Mouse (Mus musculus) ES-Bruce4 (cell line): Measurements from ENCODE around the gene Iqschfp. TPM values are rescaled to one million over a fixed set of nuclear protein-coding genes. Genes with fewer than 3 reads are reported as not detected.

ENCODE experiments used
- H3K27ac ChIP-seq: 2 replicates; pipeline ENCODE4 v1.5.1; 2012; ENCODE audit warnings: low read length, inconsistent platforms; ENCODE audit not compliant: insufficient read depth
- H3K27me3 ChIP-seq: 2 replicates; pipeline ENCODE4 v1.6.1; 2012; ENCODE audit warnings: mild to moderate bottlenecking, low read length, inconsistent platforms; ENCODE audit not compliant: control insufficient read depth, poor library complexity, insufficient read depth, severe bottlenecking
- H3K36me3 ChIP-seq: 2 replicates; pipeline ENCODE4 v1.6.1; 2012; ENCODE audit warnings: inconsistent platforms, mild to moderate bottlenecking, low read length, moderate library complexity; ENCODE audit not compliant: control insufficient read depth, poor library complexity, insufficient read depth, severe bottlenecking
- H3K4me1 ChIP-seq: one replicate; pipeline ENCODE4 v1.8.1; 2011; ENCODE audit warnings: low read length; ENCODE audit not compliant: control insufficient read depth, insufficient read depth
- H3K4me3 ChIP-seq: 2 replicates; pipeline ENCODE4 v1.5.1; 2011; ENCODE audit warnings: low read depth, mild to moderate bottlenecking, low read length
- H3K9ac ChIP-seq: 2 replicates; pipeline ENCODE4 v1.6.1; 2012; ENCODE audit warnings: low read depth, mild to moderate bottlenecking, inconsistent platforms; ENCODE audit not compliant: poor library complexity, severe bottlenecking
- H3K9me3 ChIP-seq: replicated peaks from 2 replicates; pipeline ENCODE4 v1.6.1; 2012; ENCODE audit warnings: mild to moderate bottlenecking, low read length, inconsistent platforms; ENCODE audit not compliant: control insufficient read depth, poor library complexity, insufficient read depth, severe bottlenecking
- CTCF ChIP-seq: IDR thresholded peaks from one replicate; pipeline ENCODE4 v1.8.1; 2011; ENCODE audit warnings: low read depth, low read length
- EP300 ChIP-seq: IDR thresholded peaks from 2 replicates; pipeline ENCODE4 v1.6.1; 2011; ENCODE audit warnings: low read depth, low read length; ENCODE audit not compliant: insufficient read depth
- POLR2A ChIP-seq: IDR thresholded peaks from one replicate; pipeline ENCODE4 v1.8.1; 2011; ENCODE audit warnings: low read length; ENCODE audit not compliant: insufficient read depth
- polyA plus RNA-seq: library from polyadenylated mRNA; stranded (reverse); fragments of >200 nt; gene quantifications from 2 replicates; pipeline ENCODE4 v1.2.4, GENCODE M21; 2011; ENCODE audit warnings: low read depth; ENCODE audit not compliant: missing spikeins, insufficient read depth, insufficient read length

Gene Iqschfp
- polyA plus RNA-seq, 1 experiment = not detected

DNA sequence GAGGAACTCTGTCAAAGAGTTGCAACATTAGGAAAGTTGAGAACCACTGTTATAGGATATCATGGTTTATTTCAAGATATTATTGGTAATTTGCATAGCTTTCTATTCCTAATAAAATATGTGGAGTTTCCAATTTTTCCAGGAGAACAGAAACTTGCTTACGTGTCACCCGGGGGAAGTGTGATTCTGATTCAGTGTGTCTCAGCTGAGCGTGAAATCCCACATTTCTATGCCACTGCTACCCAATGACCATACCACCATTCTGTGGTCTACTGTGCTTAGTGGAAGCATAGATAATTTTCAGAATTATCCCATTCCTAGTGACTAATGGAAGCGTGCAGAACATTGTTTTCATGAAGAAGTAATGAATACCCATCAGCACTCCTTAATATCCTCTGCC, 704.9 kb downstream of the Iqschfp start:
- Histone ChIP-seq H3K27me3 (no peaks in the 10 kb centered on the region), H3K4me1 (no peaks in the 10 kb centered on the region), H3K36me3 (no peaks in the 10 kb centered on the region; the same call in 1 of the 2 replicates), H3K9ac (no peak overlapping the region), H3K4me3 (no peak overlapping the region), H3K9me3 (no peaks in the 10 kb centered on the region), H3K27ac (no peak overlapping the region)
- TF ChIP-seq POLR2A (no peak), CTCF (no peak), EP300 (no peak)

GRCm38 (mm10) chr3:68602891-68603290, 710.9 kb downstream of the Iqschfp start:
- Histone ChIP-seq H3K27ac (no peak overlapping the region), H3K27me3 (no peaks in the 10 kb centered on the region), H3K9ac (no peak overlapping the region), H3K9me3 (no peaks in the 10 kb centered on the region), H3K4me1 (no peaks in the 10 kb centered on the region), H3K4me3 (no peak overlapping the region), H3K36me3 (no peaks in the 10 kb centered on the region)
- TF ChIP-seq EP300 = no peak
- no peak for TF ChIP-seq CTCF
- TF ChIP-seq POLR2A = no peak

- H3K4me3 ChIP-seq = no peak overlapping the region
- no peaks in the 10 kb centered on the region for H3K27me3 ChIP-seq
- no peaks in the 10 kb centered on the region for H3K9me3 ChIP-seq
- TF ChIP-seq CTCF (no peak), POLR2A (no peak), EP300 (no peak)
- no peak overlapping the region for H3K9ac ChIP-seq
- no peak overlapping the region for H3K27ac ChIP-seq
- no peaks in the 10 kb centered on the region for H3K4me1 ChIP-seq
- H3K36me3 ChIP-seq = no peaks in the 10 kb centered on the region
Observed at GRCm38 (mm10) chr3:68604467-68604866, 712.4 kb downstream of the Iqschfp start.

DNA sequence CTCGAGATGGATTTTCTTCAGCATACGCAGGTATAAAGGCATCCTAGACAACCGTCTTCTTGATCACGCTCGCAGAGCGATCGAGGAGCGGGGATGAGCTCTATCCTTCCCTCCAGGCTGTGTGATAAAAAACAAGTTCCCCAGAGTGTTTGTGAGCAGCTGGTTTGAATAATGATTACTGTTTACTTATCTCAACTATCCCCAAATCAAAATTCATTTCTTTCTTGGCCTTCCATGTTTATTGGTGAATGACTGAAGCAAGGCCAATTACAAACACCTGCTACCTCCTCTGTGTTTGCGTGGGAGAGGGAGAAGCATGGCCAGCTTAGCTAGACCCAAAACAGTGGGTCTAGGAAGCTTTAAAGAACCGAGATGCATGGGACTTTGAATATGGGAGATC, 712.9 kb downstream of the Iqschfp start:
- TF ChIP-seq EP300 = no peak

DNA sequence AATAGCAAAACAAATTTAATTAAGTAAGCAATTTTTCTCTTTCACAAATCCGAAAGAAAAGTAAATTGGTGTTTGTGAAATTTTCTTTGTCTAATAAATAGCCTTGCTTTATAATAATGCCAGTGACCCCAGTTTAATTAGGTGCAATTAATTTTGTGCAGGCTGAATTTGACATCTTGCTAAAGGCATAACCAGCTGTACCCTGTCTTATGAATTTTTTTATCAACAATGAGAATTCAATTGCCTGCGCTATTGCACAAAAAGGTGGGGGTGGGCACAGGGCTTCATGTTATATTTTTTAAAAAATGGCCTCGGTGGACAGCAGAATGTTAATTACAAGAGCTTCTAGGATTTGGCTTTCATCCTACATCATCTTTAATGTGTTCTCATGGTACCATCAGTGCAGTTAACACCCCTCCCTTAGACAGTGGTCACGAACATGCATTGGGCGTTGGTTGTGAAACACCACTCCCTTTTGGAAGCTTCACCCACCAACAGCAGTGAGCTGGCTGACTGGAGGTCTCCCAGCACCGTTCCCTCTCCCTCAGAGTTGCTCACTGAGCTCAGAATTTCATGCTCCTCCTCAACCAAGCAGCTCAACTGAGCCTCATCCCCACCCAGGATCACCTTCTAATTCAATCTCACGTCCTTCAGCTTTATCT, 714.0 kb downstream of the Iqschfp start:
- no peak for TF ChIP-seq POLR2A
- TF ChIP-seq CTCF = no peak
- no peak for TF ChIP-seq EP300
- no peak overlapping the region for H3K27ac ChIP-seq
- no peaks in the 10 kb centered on the region for H3K9me3 ChIP-seq
- H3K36me3 ChIP-seq = no peaks in the 10 kb centered on the region
- no peak overlapping the region for H3K9ac ChIP-seq
- H3K27me3 ChIP-seq = no peaks in the 10 kb centered on the region
- no peak overlapping the region for H3K4me3 ChIP-seq
- H3K4me1 ChIP-seq = no peaks in the 10 kb centered on the region

More for the DNA sequence above, 712.9 kb downstream of the Iqschfp start:
- Histone ChIP-seq H3K4me1 (no peaks in the 10 kb centered on the region), H3K36me3 (no peaks in the 10 kb centered on the region), H3K27ac (no peak overlapping the region), H3K9ac (no peak overlapping the region), H3K9me3 (no peaks in the 10 kb centered on the region), H3K4me3 (no peak overlapping the region), H3K27me3 (no peaks in the 10 kb centered on the region)

DNA sequence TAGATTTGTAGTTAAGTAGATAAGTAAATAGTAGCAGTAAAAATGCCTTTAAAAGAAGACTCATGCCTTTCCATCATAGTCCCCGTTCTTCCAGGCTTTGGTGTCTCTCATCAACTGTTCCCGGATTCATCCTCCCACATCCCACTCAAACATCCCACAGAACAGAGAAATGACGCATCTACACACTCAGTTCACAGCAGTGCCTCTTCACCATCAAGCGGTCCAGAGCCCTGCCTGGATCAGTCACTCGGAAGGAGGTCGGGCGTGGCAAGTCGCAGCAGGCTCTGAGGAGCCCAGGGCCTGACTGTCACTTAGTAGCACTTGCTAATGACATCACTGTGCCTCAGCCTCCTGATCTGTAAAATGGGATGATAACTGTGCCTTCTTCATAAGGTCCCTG, 714.7 kb downstream of the Iqschfp start:
- no peaks in the 10 kb centered on the region for H3K27me3 ChIP-seq
- no peak overlapping the region for H3K4me3 ChIP-seq
- H3K4me1 ChIP-seq = no peaks in the 10 kb centered on the region
- TF ChIP-seq EP300 (no peak), POLR2A (no peak), CTCF (no peak)
- no peak overlapping the region for H3K27ac ChIP-seq
- no peaks in the 10 kb centered on the region for H3K36me3 ChIP-seq
- H3K9ac ChIP-seq = no peak overlapping the region
- H3K9me3 ChIP-seq = no peaks in the 10 kb centered on the region
